Mouse (Mus musculus) G1E (cell line): ENCODE measurements around the gene Il10.

Experiments
- CTCF ChIP-seq: IDR thresholded peaks from 2 replicates; pipeline ENCODE4 v1.5.1; 2012; ENCODE audit warnings: low read depth, low read length, inconsistent platforms, mixed read lengths
- GATA1 ChIP-seq: IDR thresholded peaks from 2 replicates; pipeline ENCODE4 v1.6.1; 2012; ENCODE audit warnings: borderline replicate concordance, low read length, inconsistent platforms, mixed read lengths
- GATA2 ChIP-seq: IDR thresholded peaks from 2 replicates; pipeline ENCODE4 v1.6.1; 2012; ENCODE audit warnings: low read depth, low read length, inconsistent platforms, borderline replicate concordance
- POLR2AphosphoS5 ChIP-seq: IDR thresholded peaks from 2 replicates; pipeline ENCODE4 v1.6.1; 2012; ENCODE audit warnings: low read depth, low read length, inconsistent platforms; ENCODE audit not compliant: insufficient replicate concordance
- TAL1 ChIP-seq: conservative IDR thresholded peaks from 2 replicates; pipeline ENCODE4 v1.6.1; 2012; ENCODE audit warnings: low read depth, low read length, inconsistent platforms, mixed read lengths

- no peak for TF ChIP-seq CTCF
- no peak for TF ChIP-seq TAL1
- no peak for TF ChIP-seq GATA1
- TF ChIP-seq POLR2AphosphoS5, result no peak
- no peak for TF ChIP-seq GATA2
Observed at GRCm38 (mm10) chr1:131051073-131051472, 31.4 kb downstream of the Il10 start.
